ENCODE assay signal across 7 mouse cellular contexts in the genomic region with DNA sequence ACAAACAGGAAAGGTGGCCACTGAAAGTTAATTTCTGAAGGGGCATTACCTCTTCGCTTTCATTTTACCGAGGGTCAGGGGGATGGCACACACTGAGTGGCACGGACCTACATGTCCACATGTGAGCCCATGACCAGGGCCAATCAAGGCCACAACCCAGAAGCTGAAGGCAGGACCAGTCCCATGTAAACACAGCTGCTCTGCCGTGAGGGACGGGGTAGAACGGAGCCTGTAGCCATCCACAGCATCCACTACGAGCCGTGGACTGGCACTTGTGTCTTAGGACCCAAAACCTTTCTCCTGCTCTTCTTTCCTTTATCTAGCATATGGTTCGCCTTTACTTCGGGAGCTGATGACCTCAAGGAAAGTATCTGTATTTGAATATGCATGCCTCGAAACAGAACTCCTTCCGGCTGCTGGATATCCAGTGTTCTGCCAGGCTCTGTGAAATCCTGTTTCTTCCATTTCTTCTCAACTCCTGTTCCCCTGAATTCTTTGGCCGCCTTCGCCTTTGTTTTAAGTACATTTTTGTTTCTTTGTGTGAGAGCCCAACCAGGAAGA.
DNase-seq lines count a peak whose midpoint lies in the region; ATAC-seq and TF ChIP-seq lines count a peak whose summit lies in the region.

No protein-coding gene starts in this region.

- H3K27me3 ChIP-seq in forebrain, embryonic 16.5 days (replicated peaks; ENCODE audit: control insufficient read depth, insufficient read depth, low read length): no peaks in the 10 kb centered on the region
- no peaks in the 10 kb centered on the region for H3K27me3 ChIP-seq in liver, embryonic 15.5 days
- no peaks in the 10 kb centered on the region for H3K27me3 ChIP-seq in stomach, embryonic 16.5 days (ENCODE audit: control insufficient read depth, insufficient read depth, low read length)

- peak overlapping the region; percentile 92 for H3K27ac ChIP-seq in forebrain, embryonic 16.5 days (ENCODE audit: low read length)
- 0 out of 2 replicates have a peak overlapping the region, but pooled peaks have one; percentile 29 for H3K27ac ChIP-seq in liver, embryonic 15.5 days (replicated peaks)
- H3K27ac ChIP-seq in stomach, embryonic 16.5 days (ENCODE audit: low read length): peak overlapping the region; percentile 94

- no peak for TF ChIP-seq CTCF in lung, adult 2 months (IDR thresholded peaks at IDR 0.05; ENCODE audit: insufficient read depth, low read length)

- WGBS in lung, adult 2 months: 27% methylated on average over 14 of the region's 14 CpGs
- 58% methylated on average over 14 of the region's 14 CpGs for WGBS in forebrain, embryonic 16.5 days
- 69% methylated on average over 14 of the region's 14 CpGs for WGBS in liver, embryonic 15.5 days (ENCODE audit: insufficient replicate concordance)
- 51% methylated on average over 14 of the region's 14 CpGs for WGBS in stomach, embryonic 16.5 days

- peaks cover 21% of the 10 kb centered on the region for H3K4me1 ChIP-seq in lung, adult 2 months (ENCODE audit: control insufficient read depth, insufficient read depth, low read length)
- peaks cover 28% of the 10 kb centered on the region for H3K4me1 ChIP-seq in forebrain, embryonic 16.5 days (replicated peaks; ENCODE audit: control insufficient read depth, insufficient read depth, low read length)
- peaks cover 36% of the 10 kb centered on the region for H3K4me1 ChIP-seq in liver, embryonic 15.5 days (replicated peaks)
- peaks cover 31% of the 10 kb centered on the region for H3K4me1 ChIP-seq in stomach, embryonic 16.5 days (ENCODE audit: control insufficient read depth, insufficient read depth, low read length)

- DNase-seq in lung, adult 2 months: peak; percentile 46
- no peak for DNase-seq in lung, adult 18-20 months
- DNase-seq in retina, embryonic 14.5 days (ENCODE audit: low spot score): no peak
- no peak for DNase-seq in left cerebral cortex, adult 8-10 months (ENCODE audit: low spot score in 2 of 2)

- H3K4me2 ChIP-seq in forebrain, embryonic 16.5 days (ENCODE audit: low read length): peak overlapping the region; percentile 30
- peak overlapping the region; percentile 50 for H3K4me2 ChIP-seq in liver, embryonic 15.5 days
- H3K4me2 ChIP-seq in stomach, embryonic 16.5 days (ENCODE audit: low read depth, low read length): peak overlapping the region; percentile 23

- H3K9ac ChIP-seq in forebrain, embryonic 16.5 days (replicated peaks; ENCODE audit: low read depth, low read length): no peak overlapping the region
- H3K9ac ChIP-seq in liver, embryonic 15.5 days: no peak overlapping the region
- peak overlapping the region; percentile 50 for H3K9ac ChIP-seq in stomach, embryonic 16.5 days (ENCODE audit: low read length)

- ATAC-seq in forebrain, embryonic 16.5 days: peak; percentile 18; the same call in 1 of the 2 replicates
- no peak for ATAC-seq in liver, embryonic 15.5 days (ENCODE audit: insufficient read depth)
- no peak for ATAC-seq in stomach, embryonic 16.5 days (ENCODE audit: insufficient read depth, low FRiP score)

- H3K36me3 ChIP-seq in forebrain, embryonic 16.5 days (ENCODE audit: control insufficient read depth, insufficient read depth): no peaks in the 10 kb centered on the region
- no peaks in the 10 kb centered on the region for H3K36me3 ChIP-seq in liver, embryonic 15.5 days (replicated peaks)
- no peaks in the 10 kb centered on the region for H3K36me3 ChIP-seq in stomach, embryonic 16.5 days (ENCODE audit: control insufficient read depth, insufficient read depth, low read length)

- no peaks in the 10 kb centered on the region for H3K9me3 ChIP-seq in forebrain, embryonic 16.5 days (ENCODE audit: control insufficient read depth, low read length)
- no peaks in the 10 kb centered on the region for H3K9me3 ChIP-seq in liver, embryonic 15.5 days (replicated peaks)
- no peaks in the 10 kb centered on the region for H3K9me3 ChIP-seq in stomach, embryonic 16.5 days (replicated peaks; ENCODE audit: control insufficient read depth, low read length)

- peak overlapping the region; percentile 22 for H3K4me3 ChIP-seq in lung, adult 2 months (replicated peaks; ENCODE audit: extremely low read depth, low read depth, low read length)
- H3K4me3 ChIP-seq in forebrain, embryonic 16.5 days (replicated peaks; ENCODE audit: low read length): no peak overlapping the region
- H3K4me3 ChIP-seq in liver, embryonic 15.5 days (replicated peaks): no peak overlapping the region
- no peak overlapping the region for H3K4me3 ChIP-seq in stomach, embryonic 16.5 days (replicated peaks; ENCODE audit: low read length)

- TF ChIP-seq POLR2A in lung, adult 2 months (IDR thresholded peaks at IDR 0.05; ENCODE audit: borderline replicate concordance, extremely low read depth, low read depth, low read length): no peak

Comparison
In these comparisons a context has a peak if more than half of its experiments do, and no peak if none do; other contexts are left out.
1. H3K27ac ChIP-seq: peak in every context shown above with its lines; median percentile 94 in stomach, embryonic 16.5 days; 92 in forebrain, embryonic 16.5 days; 29 in liver, embryonic 15.5 days.